Mouse (Mus musculus): ENCODE results near the gene Gm28035.

DNA sequence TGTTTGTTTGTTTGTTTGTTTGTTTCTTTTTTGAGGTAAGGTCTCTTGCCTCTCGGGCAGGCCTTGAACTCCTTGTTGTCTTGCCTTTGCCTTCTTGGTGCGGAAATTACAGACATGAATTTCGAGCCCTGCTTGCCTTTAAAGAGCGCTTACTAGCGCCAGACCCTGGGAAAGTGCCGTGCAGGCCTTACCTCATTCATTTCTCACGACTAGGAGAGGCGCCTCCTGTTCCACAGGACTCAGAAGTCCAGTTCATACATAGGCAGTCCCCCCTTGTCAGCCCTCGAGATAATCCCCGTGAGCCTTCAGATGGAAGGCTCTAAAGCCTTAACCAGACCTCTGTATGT lies 46.6 kb downstream of the Gm28035 start:
- TF ChIP-seq EP300 (IDR thresholded peaks at IDR 0.05; ENCODE audit: low read length) (no peak), CTCF (conservative IDR thresholded peaks at IDR 0.05 in 1 of 2, IDR thresholded peaks at IDR 0.05 in 1 of 2; ENCODE audit: low read depth in 2 of 2, low read length in 2 of 2) (peak in 1 of 2 experiments; percentile 31; a peak in 2 of 4 replicates), POLR2AphosphoS2 (IDR thresholded peaks at IDR 0.05; ENCODE audit: low read depth, low read length) (no peak), RCOR1 (conservative IDR thresholded peaks at IDR 0.05; ENCODE audit: low read depth, low read length) (no peak), SIN3A (IDR thresholded peaks at IDR 0.05; ENCODE audit: low read length) (peak; percentile 8; the same call in 1 of the 2 replicates), BHLHE40 (IDR thresholded peaks at IDR 0.05; ENCODE audit: low read depth, low read length) (no peak), USF1 (IDR thresholded peaks at IDR 0.05; ENCODE audit: low read depth, low read length) (no peak), ZC3H11A (IDR thresholded peaks at IDR 0.05; ENCODE audit: low read depth, low read length) (no peak)
